ENCODE assay signal across 18 mouse cellular contexts in the genomic region with DNA sequence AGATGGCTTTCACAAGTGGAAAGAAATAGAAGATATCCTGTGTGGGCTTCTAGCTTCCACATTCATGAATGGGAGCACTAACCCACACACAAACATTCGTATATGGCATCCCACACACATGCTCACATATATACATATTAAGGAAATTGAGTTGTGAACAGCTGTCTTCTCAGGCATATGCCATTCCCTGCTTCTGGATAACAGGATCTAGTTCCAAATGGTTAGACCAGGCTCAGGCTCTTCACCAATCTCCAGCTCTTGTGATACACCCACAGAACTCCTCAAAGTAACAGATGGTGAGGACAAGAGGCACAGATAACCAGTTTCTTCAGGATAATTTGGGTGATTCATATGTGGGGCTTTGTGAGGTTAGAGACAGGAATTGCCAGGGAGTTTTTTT. TPM values are rescaled to one million over a fixed set of nuclear protein-coding genes. Genes with fewer than 3 reads are reported as not detected.
DNase-seq lines count a peak whose midpoint lies in the region.
"Had no signal": no experiment of that assay in that cellular context is flagged by ENCODE, and none has a peak within 500 bp of the region (broad histone marks: within the 10 kb centered on the region; RNA-seq: fewer than 3 reads in every experiment).

No protein-coding gene starts in this region.

- intact Hi-C loops in left cerebral cortex, postnatal 4 days (cut with DNase I): no loop called here

- DNase-seq in frontal cortex, postnatal 36 days (ENCODE audit: low spot score in 2 of 2): peak; percentile 15 to 57
- DNase-seq in frontal cortex, postnatal 14 days (ENCODE audit: low spot score in 2 of 2): no peak
- peak; percentile 18 for DNase-seq in left cerebral cortex, adult 11 months (ENCODE audit: low spot score)
- no peak for DNase-seq in left cerebral cortex, postnatal 4 days
- DNase-seq in right cerebral cortex, adult 2 months (ENCODE audit: low spot score in 2 of 2): peak; percentile 7 to 17
- no peak for DNase-seq in right cerebral cortex, postnatal 14 days
- DNase-seq in ovary, postnatal 14 days (ENCODE audit: low spot score): no peak
- DNase-seq: adrenal gland, postnatal 14 days; cerebellum, adult 18-20 months; cerebellum, adult 9-11 months; cerebellum, postnatal 36 days; gastrocnemius, adult 2 months; gastrocnemius, postnatal 25 days; heart, postnatal 10 days; heart, postnatal 4 days had no signal

RNA-seq across cellular contexts. Expression of gene Glycam1, which starts 39.6 kb away (rescaled TPM):
- total RNA-seq in left cerebral cortex, postnatal 4 days (2021): not detected
- total RNA-seq: adrenal gland, adult 18-20 months; adrenal gland, postnatal 14 days; CH12.LX; gastrocnemius, adult 2 months; gastrocnemius, postnatal 25 days; granulocyte monocyte progenitor cell, adult 5-6 weeks; heart, postnatal 10 days; heart, postnatal 4 days had no signal

Comparison
In these comparisons a context has a peak if more than half of its experiments do, and no peak if none do; other contexts are left out.
1. DNase-seq: peak in frontal cortex, postnatal 36 days (2 of 2), left cerebral cortex, adult 11 months (single experiment) and right cerebral cortex, adult 2 months (2 of 2); none in frontal cortex, postnatal 14 days (0 of 2), left cerebral cortex, postnatal 4 days (single experiment), right cerebral cortex, postnatal 14 days (single experiment) and ovary, postnatal 14 days (single experiment).